Mouse (Mus musculus) left cerebral cortex, postnatal 14 days (tissue): ENCODE results near the gene Colgalt2. TPM values are rescaled to one million over a fixed set of nuclear protein-coding genes. Genes with fewer than 3 reads are reported as not detected.

ENCODE experiments used
- DNase-seq, 2 experiments: peaks; one replicate each; pipeline ENCODE4 v3.0.0; 2021 to 2022; ENCODE audit warnings: low spot score in 2 of 2, mixed read lengths in 1 of 2
- intact Hi-C: fragments of 180-260 bp; cut with DNase I; formaldehyde crosslinking; loops from one replicate; pipeline ENCODE4 v1.15.1; 2025
- total RNA-seq, 2 experiments: library from RNA; stranded (reverse); gene quantifications; 2 replicates each; pipeline ENCODE4 v1.2.3; 2021

Colgalt2 gene
- total RNA-seq, 2 experiments from 2014 or later = 5.6 to 5.7 TPM

- DNase-seq = no peak
- intact Hi-C loops = no loop called here
Observed at GRCm38 (mm10) chr1:152523292-152523691, 123.7 kb downstream of the Colgalt2 start.

DNA sequence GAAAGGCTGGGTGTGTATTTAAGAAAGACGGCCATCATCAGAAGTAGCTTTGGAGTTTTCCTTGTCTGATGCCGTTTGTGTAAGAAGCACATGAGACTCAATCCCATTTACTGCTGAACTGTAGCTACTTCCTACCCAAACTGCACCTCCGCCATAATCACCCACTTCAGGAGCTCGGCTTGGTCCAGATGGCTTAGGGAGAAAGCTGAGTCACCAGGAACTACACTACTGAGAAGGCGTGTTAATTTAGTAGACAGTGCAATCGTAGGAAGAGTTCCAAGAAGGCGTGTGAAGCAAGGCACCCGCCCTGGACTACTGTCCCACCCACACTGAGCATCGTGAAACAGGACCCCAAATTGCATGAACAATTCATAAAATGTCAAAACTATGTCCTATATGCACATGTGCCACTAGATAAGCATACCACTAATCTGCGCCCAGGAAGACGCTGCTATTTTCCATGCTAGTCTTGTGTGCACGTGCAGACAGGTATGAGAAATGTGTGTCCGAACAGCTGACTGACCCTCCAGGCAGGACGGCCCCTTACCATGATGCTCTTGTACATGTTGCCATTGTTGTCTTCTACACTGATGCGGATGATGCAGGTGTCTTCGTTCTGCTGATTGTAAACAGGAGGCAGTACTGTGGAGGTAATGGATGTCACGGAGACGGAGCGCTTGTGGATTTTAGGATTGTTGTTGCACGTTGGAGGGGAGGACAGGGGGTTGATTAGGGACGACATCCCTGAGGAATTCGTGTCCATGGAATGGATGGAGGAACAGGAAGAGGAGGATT is 124.7 kb downstream of the Colgalt2 start:
- DNase-seq = peak; percentile 66 to 84
- intact Hi-C loops = loop anchor here (2.0 kb wide), 2 partner anchors 223 to 245 kb away; no protein-coding TSS in a partner anchor

- intact Hi-C loops = loop anchor here (2.0 kb wide), 2 partner anchors 222 to 244 kb away; no protein-coding TSS in a partner anchor
- peak; percentile 80 to 94 for DNase-seq
Observed at GRCm38 (mm10) chr1:152524987-152525648, 125.5 kb downstream of the Colgalt2 start.

DNA sequence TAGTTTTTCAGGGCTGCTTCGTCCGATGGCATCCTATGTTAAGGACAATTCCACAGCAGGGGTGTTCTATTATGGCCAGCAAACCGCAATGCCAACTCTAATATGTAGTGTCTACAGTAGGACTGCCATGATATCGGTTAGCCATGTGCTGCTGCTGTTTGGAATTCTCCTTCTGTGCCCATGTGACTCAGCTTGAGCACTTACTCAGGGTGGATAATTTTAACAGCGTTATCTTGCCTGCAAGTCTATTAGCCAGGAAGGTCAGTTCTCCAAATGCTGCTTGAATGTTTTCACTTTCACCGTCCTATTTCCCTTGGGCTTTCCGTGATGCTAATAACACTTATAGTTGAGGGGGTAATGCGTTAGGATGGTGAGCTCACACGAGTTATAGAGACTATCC is 126.5 kb downstream of the Colgalt2 start:
- intact Hi-C loops = no loop called here
- DNase-seq = no peak

DNA sequence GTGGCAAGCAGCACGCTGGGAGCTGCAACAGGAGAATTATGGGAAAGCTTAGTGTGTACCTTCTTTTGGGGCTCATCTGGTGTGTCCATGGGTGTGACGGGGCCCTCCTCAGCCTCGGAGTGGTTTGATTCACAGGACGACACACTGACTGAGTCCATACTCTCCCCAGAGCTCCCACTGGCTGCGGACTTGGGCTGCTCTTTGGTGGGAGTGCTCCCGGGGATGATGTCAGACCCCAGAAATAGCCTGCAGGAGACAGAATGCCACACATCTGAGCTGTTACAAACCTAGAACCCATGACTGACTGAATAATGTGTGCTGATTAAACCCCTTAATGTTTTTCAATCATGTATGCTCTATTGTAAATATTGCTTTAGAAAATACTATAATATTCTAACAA is 128.6 kb downstream of the Colgalt2 start:
- intact Hi-C loops = no loop called here
- no peak for DNase-seq

GRCm38 (mm10) chr1:152528778-152529177 is 129.1 kb downstream of the Colgalt2 start:
- DNase-seq = no peak
- intact Hi-C loops = no loop called here

- DNase-seq = no peak
- intact Hi-C loops = no loop called here
Observed at GRCm38 (mm10) chr1:152531498-152531897, 131.9 kb downstream of the Colgalt2 start.

- DNase-seq = no peak
- intact Hi-C loops = no loop called here
Observed at GRCm38 (mm10) chr1:152534531-152534930, 134.9 kb downstream of the Colgalt2 start.

- intact Hi-C loops = no loop called here
- no peak for DNase-seq
Observed at GRCm38 (mm10) chr1:152536416-152537018, 136.9 kb downstream of the Colgalt2 start.

DNA sequence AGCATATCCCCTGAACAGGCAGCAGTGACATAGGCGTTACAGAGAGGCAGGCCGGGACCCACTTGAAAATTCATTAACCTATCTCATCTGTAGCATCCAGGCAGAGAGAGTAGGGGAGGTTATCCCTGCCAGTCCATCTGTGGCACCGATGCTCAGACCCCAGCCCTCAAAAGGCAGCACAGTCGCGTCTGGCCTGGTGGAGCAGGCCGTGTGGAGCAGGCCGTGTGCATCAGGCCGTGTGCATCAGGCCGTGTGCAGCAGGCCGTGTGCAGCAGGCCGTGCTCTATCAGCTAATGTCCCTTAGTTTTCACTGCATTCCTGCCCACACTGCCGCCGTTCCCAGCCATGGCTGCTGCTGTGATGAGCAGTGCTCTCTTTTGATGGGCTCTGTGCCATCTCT is 137.6 kb downstream of the Colgalt2 start:
- DNase-seq = no peak
- intact Hi-C loops = no loop called here

DNA sequence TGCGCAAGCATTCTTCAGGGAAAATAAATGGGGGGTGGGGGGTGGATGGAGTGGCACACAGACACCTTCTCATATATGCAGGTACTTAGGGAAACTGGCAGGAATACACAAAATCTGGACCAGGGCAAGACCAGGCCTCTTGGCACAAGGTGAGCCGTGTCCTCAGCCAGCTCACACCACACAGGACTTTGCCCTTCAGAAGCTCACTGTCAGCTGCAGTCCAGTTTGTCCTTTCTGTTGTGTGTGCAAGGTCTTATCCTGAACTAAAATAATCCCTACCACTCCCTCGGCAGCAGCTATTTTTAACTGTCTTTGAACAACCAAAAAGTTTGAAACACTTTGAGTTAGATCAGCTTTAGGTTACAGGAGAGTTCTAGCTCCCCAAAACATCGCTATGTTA is 139.2 kb downstream of the Colgalt2 start:
- intact Hi-C loops = no loop called here

GRCm38 (mm10) chr1:152540304-152540887 is 140.8 kb downstream of the Colgalt2 start:
- intact Hi-C loops = no loop called here
- DNase-seq = no peak

More for the DNA sequence above, 139.2 kb downstream of the Colgalt2 start:
- no peak for DNase-seq

DNA sequence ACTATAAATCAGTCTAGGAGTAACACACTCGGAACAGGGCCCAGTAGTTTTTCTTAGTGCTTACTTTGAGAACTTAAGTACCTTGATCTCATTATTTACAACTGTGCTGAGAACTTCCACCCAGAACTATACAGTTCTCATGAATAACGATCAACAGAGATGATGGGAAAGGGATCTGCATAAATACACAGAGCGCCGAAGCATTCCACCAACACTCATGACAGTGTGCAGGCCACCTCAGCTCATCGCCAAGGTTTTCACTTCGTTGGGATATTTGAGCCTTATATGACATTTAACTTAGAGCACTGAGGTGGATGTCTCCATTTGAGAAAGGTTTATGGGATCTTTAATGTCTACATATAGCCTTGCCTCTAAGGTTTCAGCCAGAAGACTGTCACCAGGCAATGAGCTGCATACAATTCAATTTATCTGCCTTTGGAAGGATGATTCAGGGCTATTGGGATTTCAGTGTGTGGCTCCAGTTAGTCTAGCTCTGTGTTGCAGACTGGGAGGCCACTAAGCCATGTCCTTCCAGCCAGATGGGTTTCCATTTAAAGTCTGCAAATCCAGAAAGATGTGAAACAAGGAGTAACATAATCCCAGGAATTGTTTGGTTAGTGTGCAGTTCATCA is 143.2 kb downstream of the Colgalt2 start:
- DNase-seq = no peak

DNA sequence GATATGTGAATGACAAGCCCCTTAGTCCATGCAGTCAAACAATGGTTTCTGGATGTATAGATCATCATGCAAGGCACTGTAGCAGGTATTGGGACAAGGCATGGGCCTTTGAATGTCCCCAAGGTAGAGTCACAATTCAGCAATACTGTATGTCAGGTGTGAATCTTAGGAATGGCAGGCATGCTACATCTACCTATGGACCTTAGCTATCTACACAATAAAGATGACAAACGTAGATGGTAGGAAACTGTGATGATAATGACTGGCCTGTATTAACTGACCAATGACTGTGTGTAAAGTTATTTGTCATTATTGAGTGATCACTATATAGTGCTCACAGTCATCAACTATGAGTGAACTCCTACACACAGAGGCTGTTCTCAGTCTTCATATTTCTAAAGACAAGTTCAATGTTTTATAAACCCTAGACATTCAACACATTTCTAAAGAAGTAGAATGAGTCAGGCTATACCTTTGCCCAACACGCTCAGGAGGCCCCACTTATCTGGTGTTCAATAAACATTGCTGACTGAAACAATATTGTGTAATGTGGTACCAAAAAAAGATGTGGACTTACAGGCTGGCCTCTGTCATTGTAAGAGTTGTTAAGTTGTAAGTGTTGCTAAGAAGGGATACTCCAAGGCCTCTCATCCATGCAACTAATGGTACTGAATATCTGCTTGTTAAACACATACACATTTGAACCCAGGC is 144.0 kb downstream of the Colgalt2 start:
- no peak for DNase-seq

More for the DNA sequence above, 143.2 kb downstream of the Colgalt2 start:
- intact Hi-C loops = no loop called here

GRCm38 (mm10) chr1:152549061-152549738 is 149.6 kb downstream of the Colgalt2 start:
- DNase-seq = no peak
- intact Hi-C loops = no loop called here

More for the DNA sequence above, 144.0 kb downstream of the Colgalt2 start:
- intact Hi-C loops = no loop called here

DNA sequence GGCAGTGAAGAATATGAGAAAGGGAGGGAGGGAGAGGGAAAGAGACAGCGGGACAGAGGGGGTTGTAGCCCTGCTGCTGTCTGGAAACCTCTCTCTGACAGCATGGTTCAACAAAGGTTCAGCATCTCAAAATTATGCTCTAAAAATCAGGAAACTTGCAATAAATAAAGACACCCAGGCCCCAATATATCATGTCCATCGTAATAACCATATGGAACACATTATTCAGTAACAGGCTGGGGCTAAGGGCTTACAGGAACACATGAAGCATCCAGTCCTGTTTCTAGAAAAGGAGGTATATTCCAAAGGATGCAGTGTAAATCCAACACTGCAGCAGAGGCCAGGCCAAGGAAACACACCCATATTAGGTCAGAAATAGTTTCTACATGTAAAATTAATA is 150.9 kb downstream of the Colgalt2 start:
- intact Hi-C loops = no loop called here
- no peak for DNase-seq

GRCm38 (mm10) chr1:152550973-152551372 is 151.3 kb downstream of the Colgalt2 start:
- intact Hi-C loops = no loop called here
- no peak for DNase-seq

DNA sequence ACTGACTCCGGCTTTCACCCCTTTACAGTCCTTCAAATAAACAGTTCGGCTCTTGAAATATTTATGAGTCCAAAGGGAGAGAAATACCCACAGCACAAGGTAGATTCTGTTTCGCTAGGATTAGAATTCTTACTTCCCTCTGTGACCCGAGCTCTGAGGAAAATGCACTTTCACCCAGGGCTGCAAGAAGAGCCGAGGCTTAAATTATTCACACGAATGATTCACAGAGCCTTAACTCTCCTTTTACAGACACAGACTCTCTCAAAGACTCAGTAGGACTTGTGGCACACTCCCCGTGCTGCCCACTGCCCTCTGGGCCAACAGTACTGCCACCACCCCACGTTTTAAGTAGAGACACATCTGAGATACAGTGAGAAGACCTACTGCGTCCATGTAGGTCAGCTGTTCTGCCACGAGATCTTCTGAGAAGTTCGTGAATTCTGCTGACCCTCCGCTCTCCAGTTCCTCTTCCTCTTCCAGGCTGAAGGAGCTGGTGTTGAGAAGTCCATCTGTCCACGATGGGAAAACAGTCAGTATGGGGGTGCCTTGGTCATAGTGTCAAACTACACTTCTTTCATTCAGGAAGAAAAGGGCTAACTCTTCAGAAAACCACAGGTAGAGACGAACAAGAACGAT is 154.4 kb downstream of the Colgalt2 start:
- intact Hi-C loops = no loop called here
- no peak for DNase-seq
